Mouse (Mus musculus): ENCODE measurements around the gene Lif. TPM values are rescaled to one million over a fixed set of nuclear protein-coding genes. Genes with fewer than 3 reads are reported as not detected.

Lif gene
- 6.6 and 7.9 TPM in 2 replicates for total RNA-seq (2012; rRNA removed)

DNA sequence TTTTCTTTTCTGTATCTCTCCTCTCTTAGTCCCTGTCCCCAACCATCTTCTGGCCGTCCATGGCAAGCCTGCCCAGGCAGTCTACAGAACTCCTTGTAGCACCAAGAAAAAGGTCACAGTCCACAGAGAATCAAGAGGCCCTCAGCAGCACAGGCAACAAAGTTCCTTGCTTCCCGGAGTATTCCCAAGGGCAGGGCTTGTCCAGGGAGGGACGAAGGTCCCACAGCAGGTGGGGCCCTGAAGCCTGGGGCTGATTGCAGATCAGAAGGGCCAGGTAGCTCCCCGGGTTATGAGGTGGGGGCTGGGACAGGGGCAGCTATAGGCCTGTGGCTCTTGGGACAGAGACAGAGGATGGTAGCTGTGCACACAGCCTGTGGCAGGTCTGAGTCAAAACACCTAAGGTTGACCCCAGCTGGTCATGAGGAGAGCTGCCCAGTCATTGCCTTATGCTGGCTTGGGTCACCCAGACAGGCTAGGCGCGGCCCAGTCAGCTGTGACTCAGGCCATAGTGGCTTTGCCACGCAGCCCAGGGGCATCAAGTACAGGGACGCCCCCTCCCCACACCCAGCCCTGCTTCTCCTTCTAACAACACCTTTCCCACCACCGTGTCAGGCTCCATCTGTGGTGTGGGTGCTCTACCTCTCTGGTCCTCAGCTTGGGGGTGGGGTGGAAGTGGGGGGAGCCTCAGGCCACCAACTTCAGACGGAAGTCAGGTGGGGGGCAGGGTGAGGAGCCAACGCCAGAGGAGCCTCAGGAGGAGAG lies at the start of gene Lif:
Gene Lif (plus strand): TSS at position 712 of the 762 bp plus-strand sequence.
- no peak within 1 kb of the TSS for H3K4me3 ChIP-seq (ENCODE audit: insufficient read depth in 1 of 2, low read depth in 1 of 2, low read length in 2 of 2, poor library complexity in 1 of 2, severe bottlenecking in 1 of 2)
- peaks cover 0 to 32% of the 10 kb centered on the region in 2 experiments; a peak in 2 of 4 replicates for H3K4me1 ChIP-seq (ENCODE audit: control insufficient read depth in 2 of 2, insufficient read depth in 2 of 2, low read length in 2 of 2, poor library complexity in 1 of 2)
- DNase-seq (ENCODE audit: low read depth, low spot score), result no peak
- in situ Hi-C loops (cut with MboI; ENCODE audit: low sequenced_read_pairs in 2 of 2, unreplicated experiment in 2 of 2), result loop anchor here in 1 of 2 experiments (5.0 to 10.0 kb wide), 2 partner anchors 35 to 168 kb away; no protein-coding TSS in a partner anchor
- no peak within 1 kb of the TSS for H3K9ac ChIP-seq (ENCODE audit: insufficient read depth, low read depth, low read length, poor library complexity, severe bottlenecking)
- TF ChIP-seq MAFK (IDR thresholded peaks at IDR 0.05; ENCODE audit: insufficient read depth, low read depth, low read length) (no peak), ZC3H11A (IDR thresholded peaks at IDR 0.05; ENCODE audit: borderline replicate concordance, low read depth, low read length) (no peak), HCFC1 (IDR thresholded peaks at IDR 0.05; ENCODE audit: borderline replicate concordance, insufficient read depth, low read length) (no peak), ZNF384 (IDR thresholded peaks at IDR 0.05; ENCODE audit: low read depth, low read length) (no peak), CHD2 (IDR thresholded peaks at IDR 0.05; ENCODE audit: low read depth, low read length) (no peak)
- H3K27ac ChIP-seq (ENCODE audit: insufficient read depth, low read depth, low read length, poor library complexity, severe bottlenecking), result no peak within 1 kb of the TSS
- H3K36me3 ChIP-seq (ENCODE audit: control insufficient read depth, insufficient read depth, low read length, poor library complexity, severe bottlenecking), result no peaks in the 10 kb centered on the region
- no peaks in the 10 kb centered on the region for H3K9me3 ChIP-seq (ENCODE audit: control insufficient read depth, insufficient read depth, low read depth, low read length)

DNA sequence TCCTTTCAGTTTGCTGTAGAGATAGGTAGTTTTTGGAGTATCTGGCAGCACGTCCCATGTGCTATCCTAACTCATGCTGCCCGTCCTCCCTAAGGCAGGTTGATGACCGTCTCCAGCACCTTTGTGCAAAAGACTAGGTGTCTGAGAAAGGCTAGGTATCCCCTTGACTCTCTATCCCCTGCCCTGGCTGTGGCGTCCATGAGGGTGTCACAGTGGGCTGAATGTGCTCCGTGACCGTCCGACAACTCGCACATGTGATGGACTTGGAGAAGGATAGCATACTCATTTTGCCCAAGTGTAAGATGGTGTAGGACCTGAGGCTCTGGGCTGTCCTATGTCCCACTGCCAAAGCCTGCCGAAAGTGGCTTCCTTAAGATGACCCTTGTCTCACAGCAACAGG lies 49.7 kb upstream of the Lif start:
- Histone ChIP-seq H3K9me3 (ENCODE audit: control insufficient read depth, insufficient read depth, low read depth, low read length) (no peaks in the 10 kb centered on the region), H3K4me3 (ENCODE audit: insufficient read depth in 1 of 2, low read depth in 1 of 2, low read length in 2 of 2, poor library complexity in 1 of 2, severe bottlenecking in 1 of 2) (no peak overlapping the region), H3K27ac (ENCODE audit: insufficient read depth, low read depth, low read length, poor library complexity, severe bottlenecking) (no peak overlapping the region), H3K9ac (ENCODE audit: insufficient read depth, low read depth, low read length, poor library complexity, severe bottlenecking) (no peak overlapping the region), H3K4me1 (ENCODE audit: control insufficient read depth in 2 of 2, insufficient read depth in 2 of 2, low read length in 2 of 2, poor library complexity in 1 of 2) (peaks cover 0 to 2% of the 10 kb centered on the region in 2 experiments; a peak in 1 of 4 replicates), H3K36me3 (ENCODE audit: control insufficient read depth, insufficient read depth, low read length, poor library complexity, severe bottlenecking) (peaks cover 18% of the 10 kb centered on the region; the same call in 1 of the 2 replicates)
- in situ Hi-C loops (cut with MboI; ENCODE audit: low sequenced_read_pairs in 2 of 2, unreplicated experiment in 2 of 2), result no loop called here
- DNase-seq (ENCODE audit: low read depth, low spot score), result no peak
- TF ChIP-seq CHD2 (IDR thresholded peaks at IDR 0.05; ENCODE audit: low read depth, low read length), result no peak
- no peak for TF ChIP-seq ZNF384 (IDR thresholded peaks at IDR 0.05; ENCODE audit: low read depth, low read length)
- TF ChIP-seq MAFK (IDR thresholded peaks at IDR 0.05; ENCODE audit: insufficient read depth, low read depth, low read length), result no peak
- no peak for TF ChIP-seq HCFC1 (IDR thresholded peaks at IDR 0.05; ENCODE audit: borderline replicate concordance, insufficient read depth, low read length)
- no peak for TF ChIP-seq ZC3H11A (IDR thresholded peaks at IDR 0.05; ENCODE audit: borderline replicate concordance, low read depth, low read length)

DNA sequence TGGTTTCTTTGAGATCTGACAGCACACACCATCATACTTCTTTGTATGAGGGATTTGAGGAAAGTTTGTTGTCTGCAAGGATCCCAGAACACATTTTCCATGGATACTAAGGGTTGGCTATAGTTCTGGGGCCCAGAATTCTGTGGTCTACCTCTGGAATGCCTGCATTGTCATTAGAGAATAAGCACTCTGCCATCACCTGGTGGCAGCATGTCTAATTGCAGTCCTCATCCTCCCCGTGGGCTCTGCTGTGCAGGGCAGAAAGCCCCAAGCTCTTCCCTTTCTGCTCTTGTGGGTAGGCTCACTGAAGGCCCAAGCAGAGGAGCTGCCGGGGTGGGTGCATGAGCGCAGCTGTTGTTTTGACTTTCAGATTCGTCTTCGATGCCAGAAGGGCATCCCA lies 47.8 kb upstream of the Lif start:
- no peaks in the 10 kb centered on the region for H3K9me3 ChIP-seq (ENCODE audit: control insufficient read depth, insufficient read depth, low read depth, low read length)
- TF ChIP-seq MAFK (IDR thresholded peaks at IDR 0.05; ENCODE audit: insufficient read depth, low read depth, low read length), result no peak
- no peak for TF ChIP-seq HCFC1 (IDR thresholded peaks at IDR 0.05; ENCODE audit: borderline replicate concordance, insufficient read depth, low read length)
- TF ChIP-seq ZC3H11A (IDR thresholded peaks at IDR 0.05; ENCODE audit: borderline replicate concordance, low read depth, low read length), result no peak
- TF ChIP-seq ZNF384 (IDR thresholded peaks at IDR 0.05; ENCODE audit: low read depth, low read length), result no peak
- no peak for TF ChIP-seq CHD2 (IDR thresholded peaks at IDR 0.05; ENCODE audit: low read depth, low read length)
- no peak overlapping the region for H3K4me3 ChIP-seq (ENCODE audit: insufficient read depth in 1 of 2, low read depth in 1 of 2, low read length in 2 of 2, poor library complexity in 1 of 2, severe bottlenecking in 1 of 2)
- no peak overlapping the region for H3K27ac ChIP-seq (ENCODE audit: insufficient read depth, low read depth, low read length, poor library complexity, severe bottlenecking)
- in situ Hi-C loops (cut with MboI; ENCODE audit: low sequenced_read_pairs in 2 of 2, unreplicated experiment in 2 of 2), result no loop called here
- peaks cover 24% of the 10 kb centered on the region; the same call in 1 of the 2 replicates for H3K36me3 ChIP-seq (ENCODE audit: control insufficient read depth, insufficient read depth, low read length, poor library complexity, severe bottlenecking)
- no peak overlapping the region for H3K9ac ChIP-seq (ENCODE audit: insufficient read depth, low read depth, low read length, poor library complexity, severe bottlenecking)
- H3K4me1 ChIP-seq (ENCODE audit: control insufficient read depth in 2 of 2, insufficient read depth in 2 of 2, low read length in 2 of 2, poor library complexity in 1 of 2), result peaks cover 2 to 11% of the 10 kb centered on the region in 2 experiments; a peak in 1 of 4 replicates
- no peak for DNase-seq (ENCODE audit: low read depth, low spot score)

DNA sequence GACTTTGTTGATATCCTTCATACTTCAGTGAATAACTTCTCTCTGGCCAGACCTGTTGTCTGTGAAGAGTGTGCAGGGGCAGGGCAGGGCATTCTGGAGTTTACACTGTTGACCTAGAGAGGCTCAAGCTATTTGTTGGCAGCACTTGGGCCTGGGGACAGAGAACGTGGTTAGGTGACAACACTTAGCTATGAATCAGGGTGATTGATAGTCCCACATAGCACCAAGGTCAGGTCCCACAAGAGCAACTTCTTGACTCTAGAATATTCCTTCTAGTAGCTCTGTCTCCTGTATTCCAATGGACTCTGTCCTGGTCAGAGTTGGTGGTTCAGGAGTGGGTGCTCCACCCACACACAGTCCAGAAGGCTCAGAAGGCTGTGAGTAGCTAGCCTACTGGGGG lies 46.6 kb upstream of the Lif start:
- Histone ChIP-seq H3K27ac (ENCODE audit: insufficient read depth, low read depth, low read length, poor library complexity, severe bottlenecking) (no peak overlapping the region), H3K9ac (ENCODE audit: insufficient read depth, low read depth, low read length, poor library complexity, severe bottlenecking) (no peak overlapping the region), H3K4me3 (ENCODE audit: insufficient read depth in 1 of 2, low read depth in 1 of 2, low read length in 2 of 2, poor library complexity in 1 of 2, severe bottlenecking in 1 of 2) (no peak overlapping the region), H3K9me3 (ENCODE audit: control insufficient read depth, insufficient read depth, low read depth, low read length) (no peaks in the 10 kb centered on the region), H3K36me3 (ENCODE audit: control insufficient read depth, insufficient read depth, low read length, poor library complexity, severe bottlenecking) (peaks cover 25% of the 10 kb centered on the region; the same call in 1 of the 2 replicates), H3K4me1 (ENCODE audit: control insufficient read depth in 2 of 2, insufficient read depth in 2 of 2, low read length in 2 of 2, poor library complexity in 1 of 2) (peaks cover 2 to 18% of the 10 kb centered on the region in 2 experiments; a peak in 1 of 4 replicates)
- in situ Hi-C loops (cut with MboI; ENCODE audit: low sequenced_read_pairs in 2 of 2, unreplicated experiment in 2 of 2), result no loop called here
- no peak for DNase-seq (ENCODE audit: low read depth, low spot score)
- no peak for TF ChIP-seq ZC3H11A (IDR thresholded peaks at IDR 0.05; ENCODE audit: borderline replicate concordance, low read depth, low read length)
- TF ChIP-seq ZNF384 (IDR thresholded peaks at IDR 0.05; ENCODE audit: low read depth, low read length), result no peak
- TF ChIP-seq MAFK (IDR thresholded peaks at IDR 0.05; ENCODE audit: insufficient read depth, low read depth, low read length), result no peak
- no peak for TF ChIP-seq CHD2 (IDR thresholded peaks at IDR 0.05; ENCODE audit: low read depth, low read length)
- TF ChIP-seq HCFC1 (IDR thresholded peaks at IDR 0.05; ENCODE audit: borderline replicate concordance, insufficient read depth, low read length), result no peak

Measured in ES-E14 (cell line).